Mouse (Mus musculus): ENCODE measurements around the gene Hs1bp3. TPM values are rescaled to one million over a fixed set of nuclear protein-coding genes. Genes with fewer than 3 reads are reported as not detected.

Hs1bp3 gene
- total RNA-seq, 4 experiments from 2014 or later = 16.4 to 20.0 (median 18.7) TPM

- DNase-seq (ENCODE audit: low spot score in 2 of 2) = no peak
Measured at GRCm38 (mm10) chr12:8301841-8302431, 11.3 kb upstream of the Hs1bp3 start, which contains the start of gene Gdf7. Gene Gdf7 (minus strand): TSS chr12:8301954.

DNA sequence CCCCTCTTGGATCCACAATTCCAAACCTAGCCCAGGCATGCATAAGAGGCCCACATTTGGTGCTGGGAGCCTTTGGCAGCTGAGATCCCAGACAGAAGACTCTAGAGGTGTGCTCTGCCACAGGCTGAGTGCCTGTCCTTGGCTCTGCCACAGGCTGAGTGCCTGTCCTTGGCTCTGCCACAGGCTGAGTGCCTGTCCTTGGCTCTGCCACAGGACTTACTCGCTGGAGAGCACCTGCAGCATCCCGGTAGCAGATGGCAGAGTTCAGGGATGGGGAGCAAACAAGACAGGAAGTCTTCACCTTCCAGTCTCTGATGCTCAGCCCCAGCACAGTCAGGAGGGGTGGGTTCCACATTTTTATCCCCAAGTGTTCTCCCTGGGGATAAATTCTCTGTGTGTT lies 8.0 kb upstream of the Hs1bp3 start:
- no peak for DNase-seq (ENCODE audit: low spot score in 2 of 2)

DNA sequence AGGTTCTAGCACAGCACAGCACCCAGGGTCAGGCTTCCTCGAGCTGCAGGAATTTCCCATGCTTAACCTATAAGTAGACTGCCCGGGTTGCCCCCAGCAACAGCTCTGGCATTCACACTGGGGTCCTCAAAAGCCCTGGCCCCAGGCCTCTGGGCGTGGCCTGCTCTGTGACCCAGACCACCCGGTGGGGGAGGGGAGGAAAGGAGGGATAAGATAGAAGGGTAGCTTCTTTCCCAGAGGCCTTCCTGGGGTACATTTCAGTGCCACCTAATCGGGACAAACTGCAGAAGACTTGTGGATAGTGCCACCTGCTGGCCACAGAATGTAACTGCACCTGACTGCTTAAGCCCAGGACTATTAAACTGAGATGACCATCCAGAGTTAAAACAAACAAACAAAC lies 6.8 kb upstream of the Hs1bp3 start:
- DNase-seq (ENCODE audit: low spot score in 2 of 2) = peak in 1 of 2 experiments; percentile 64

DNA sequence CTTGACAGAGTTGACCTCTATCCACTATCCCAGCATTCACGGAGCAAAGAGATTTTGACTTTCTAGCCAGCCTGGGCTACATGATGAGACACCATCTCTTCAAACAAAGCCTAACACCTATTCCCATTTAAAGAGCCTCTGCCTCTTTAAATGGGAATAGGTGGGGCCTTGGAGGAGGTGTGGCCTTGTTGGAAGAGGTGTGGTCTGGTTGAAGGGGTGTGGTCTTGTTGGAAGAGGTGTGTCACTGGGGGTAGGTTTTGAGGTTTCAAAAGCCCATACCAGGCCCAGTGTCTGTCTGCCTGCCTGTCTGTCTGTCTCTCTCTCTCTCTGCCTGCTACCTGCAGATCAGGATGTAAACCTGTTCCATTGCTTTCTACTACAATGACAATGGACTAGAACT lies 6.3 kb upstream of the Hs1bp3 start:
- DNase-seq (ENCODE audit: low spot score in 2 of 2) = no peak

DNA sequence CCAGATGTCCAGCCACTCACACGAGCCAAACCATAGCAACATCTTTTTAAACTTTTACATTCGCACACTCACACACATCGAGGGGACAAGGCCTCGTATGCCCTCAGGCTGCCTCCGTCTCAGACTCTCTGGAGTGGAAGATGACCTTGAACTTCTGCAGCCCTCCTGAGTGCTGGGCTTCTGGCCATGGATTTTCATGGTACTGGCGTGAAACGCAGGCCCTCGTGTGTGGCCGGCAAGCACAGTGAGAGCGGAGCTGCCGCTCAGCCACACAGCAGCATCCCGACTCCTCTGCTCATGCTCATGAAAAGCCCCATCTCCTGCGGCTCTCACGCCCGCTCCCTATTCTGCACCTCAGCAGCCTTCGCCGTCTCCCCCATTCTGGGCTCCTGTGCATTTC lies 2.2 kb upstream of the Hs1bp3 start:
- DNase-seq (ENCODE audit: low spot score in 2 of 2) = no peak

GRCm38 (mm10) chr12:8312266-8312665 lies 966 bp upstream of the Hs1bp3 start:
- DNase-seq (ENCODE audit: low spot score in 2 of 2) = no peak

- no peak for DNase-seq (ENCODE audit: low spot score in 2 of 2)
Measured at GRCm38 (mm10) chr12:8313773-8314172, 541 bp downstream of the Hs1bp3 start.

DNA sequence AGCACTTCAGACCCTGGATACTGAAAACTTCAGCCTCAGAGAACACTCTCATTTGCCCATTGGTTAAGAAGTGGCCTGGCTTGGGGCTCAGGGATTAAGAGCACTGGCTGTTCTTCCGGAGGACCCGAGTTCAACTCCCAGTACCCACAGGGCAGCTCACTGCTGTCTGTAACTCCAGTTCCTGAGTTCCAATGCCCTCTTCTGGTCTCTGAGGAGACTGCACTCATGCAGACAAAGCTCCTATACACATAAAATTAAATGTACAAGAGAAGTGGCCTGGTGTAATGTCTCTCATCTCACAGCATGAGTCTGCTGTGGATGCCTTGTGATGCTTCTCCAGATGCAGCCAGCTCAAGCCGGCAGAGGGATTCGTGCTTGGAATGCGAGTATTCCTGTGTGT lies 3.3 kb downstream of the Hs1bp3 start:
- no peak for DNase-seq (ENCODE audit: low spot score in 2 of 2)

GRCm38 (mm10) chr12:8320084-8320713 lies 7.0 kb downstream of the Hs1bp3 start:
- DNase-seq (ENCODE audit: low spot score in 2 of 2) = peak; percentile 77 to 92

- DNase-seq (ENCODE audit: low spot score in 2 of 2) = no peak
Measured at GRCm38 (mm10) chr12:8321506-8321905, 8.3 kb downstream of the Hs1bp3 start.

DNA sequence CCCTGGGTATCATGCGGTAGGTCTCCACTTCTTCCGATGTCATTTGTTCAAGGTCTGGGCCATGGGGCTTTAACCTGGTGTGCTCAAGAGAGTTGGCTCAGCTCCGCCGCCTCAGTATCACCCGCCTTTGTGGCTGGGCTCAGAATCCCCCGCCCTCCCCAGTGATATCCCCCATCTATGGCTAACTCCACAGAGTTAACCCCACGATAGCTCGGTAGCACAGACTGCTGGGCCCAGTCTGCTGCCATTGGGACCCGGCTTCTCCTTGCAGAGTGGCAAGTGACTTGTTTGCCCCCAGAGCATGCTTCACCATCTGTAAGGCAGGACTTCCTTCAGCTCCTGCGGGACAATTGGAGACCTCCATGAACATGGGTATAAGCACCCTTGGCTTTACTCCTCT lies 10.9 kb downstream of the Hs1bp3 start:
- DNase-seq (ENCODE audit: low spot score in 2 of 2) = no peak

- peak in 1 of 2 experiments; percentile 49 for DNase-seq (ENCODE audit: low spot score in 2 of 2)
Measured at GRCm38 (mm10) chr12:8325245-8325942, 12.2 kb downstream of the Hs1bp3 start.

- DNase-seq (ENCODE audit: low spot score in 2 of 2) = peak; percentile 74 to 82
Measured at GRCm38 (mm10) chr12:8325943-8326522, 12.8 kb downstream of the Hs1bp3 start.

DNA sequence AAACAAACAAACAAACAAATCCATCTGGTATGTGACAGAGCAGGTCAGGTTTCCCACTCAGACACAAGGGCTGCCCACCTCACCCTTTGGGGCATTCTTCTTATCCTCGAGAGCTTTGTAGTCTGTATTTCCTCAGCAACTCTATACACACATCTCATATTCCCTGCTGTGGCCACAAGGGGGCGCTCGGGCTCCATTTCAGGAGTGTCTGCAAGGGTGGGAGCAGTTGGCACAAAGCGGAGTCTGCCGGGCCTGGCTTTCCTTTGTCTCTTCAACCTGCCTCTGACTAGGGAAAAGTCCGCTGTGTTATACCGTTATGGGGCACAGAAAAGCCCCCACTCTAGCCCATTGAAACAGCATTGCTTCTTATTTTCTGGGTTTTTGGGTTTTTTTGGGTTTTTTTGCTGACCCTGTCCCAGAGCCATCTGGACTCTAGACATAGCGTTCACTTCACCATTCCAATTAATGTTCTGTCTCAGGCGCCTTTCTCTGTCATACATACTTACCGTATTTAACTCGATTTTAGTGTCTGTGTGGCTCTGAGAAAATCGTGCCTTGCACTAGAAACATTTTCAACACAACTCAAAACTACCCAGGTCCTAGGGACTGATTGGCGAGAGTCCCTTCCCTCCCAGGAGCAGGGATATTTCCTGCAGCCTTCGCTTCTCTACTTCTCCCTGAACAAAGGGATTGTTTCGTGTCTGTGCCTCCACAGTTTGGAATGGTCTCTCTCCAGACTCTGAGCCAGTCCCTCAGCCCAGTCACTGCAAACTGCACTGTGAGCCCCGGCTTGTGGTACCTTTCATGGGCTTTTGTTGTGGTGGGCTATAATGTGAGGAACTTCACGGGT lies 13.8 kb downstream of the Hs1bp3 start:
- peak; percentile 94 to 98 for DNase-seq (ENCODE audit: low spot score in 2 of 2)

DNA sequence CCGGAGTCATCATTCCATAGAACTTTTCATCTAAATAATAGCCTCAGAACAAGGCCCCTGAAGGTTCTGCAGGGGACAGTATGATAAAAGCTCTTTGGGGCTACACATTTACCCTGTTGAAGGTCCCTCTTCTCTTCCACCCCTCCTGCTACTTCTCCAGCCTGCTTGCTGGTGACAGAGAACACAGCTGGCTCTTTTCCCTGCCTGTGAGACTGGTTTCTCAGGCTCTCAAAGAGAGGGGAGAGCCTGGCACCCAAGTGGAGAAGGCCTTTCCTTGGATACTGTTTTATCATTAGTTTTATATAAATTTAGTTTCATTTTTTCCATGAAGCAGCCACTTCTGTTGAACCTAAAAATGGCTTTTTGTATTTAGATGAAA lies 14.4 kb downstream of the Hs1bp3 start:
- no peak for DNase-seq (ENCODE audit: low spot score in 2 of 2)

GRCm38 (mm10) chr12:8329236-8329635 lies 16.0 kb downstream of the Hs1bp3 start:
- DNase-seq (ENCODE audit: low spot score in 2 of 2) = no peak

DNA sequence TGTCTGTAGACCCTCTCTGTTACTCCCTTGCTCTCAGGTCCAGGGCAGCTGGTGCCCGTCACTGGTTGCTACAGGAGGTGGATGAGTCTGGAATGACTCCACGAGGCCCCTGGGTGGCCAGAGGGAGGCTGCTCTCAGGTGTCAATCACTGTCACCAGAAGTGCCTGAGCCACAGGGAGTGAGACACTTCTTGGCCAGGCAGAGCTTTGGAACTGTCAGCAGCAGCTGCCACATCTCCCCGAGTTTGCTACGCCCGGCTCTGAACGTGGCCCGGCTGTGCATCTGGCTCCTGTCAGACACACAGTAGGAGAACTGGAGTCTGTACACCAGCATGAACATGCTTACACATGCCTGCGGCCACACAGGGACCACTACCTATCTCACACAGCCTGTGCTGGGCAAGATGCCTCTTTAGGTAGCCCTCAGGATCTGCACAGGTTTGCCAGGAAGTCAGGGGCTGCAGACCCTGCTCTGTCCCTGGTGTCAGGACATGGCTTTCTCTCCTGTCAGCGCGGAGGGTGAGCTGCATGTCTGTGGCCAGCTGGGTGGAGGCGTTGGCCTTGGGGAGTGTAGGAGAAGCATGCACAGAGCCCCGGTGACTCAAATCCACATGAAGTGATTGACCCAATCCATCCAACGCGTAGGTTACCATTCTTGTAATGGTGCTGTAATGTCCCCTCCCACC lies 18.4 kb downstream of the Hs1bp3 start:
- DNase-seq (ENCODE audit: low spot score in 2 of 2) = no peak

GRCm38 (mm10) chr12:8332174-8332542 lies 18.9 kb downstream of the Hs1bp3 start:
- no peak for DNase-seq (ENCODE audit: low spot score in 2 of 2)

DNA sequence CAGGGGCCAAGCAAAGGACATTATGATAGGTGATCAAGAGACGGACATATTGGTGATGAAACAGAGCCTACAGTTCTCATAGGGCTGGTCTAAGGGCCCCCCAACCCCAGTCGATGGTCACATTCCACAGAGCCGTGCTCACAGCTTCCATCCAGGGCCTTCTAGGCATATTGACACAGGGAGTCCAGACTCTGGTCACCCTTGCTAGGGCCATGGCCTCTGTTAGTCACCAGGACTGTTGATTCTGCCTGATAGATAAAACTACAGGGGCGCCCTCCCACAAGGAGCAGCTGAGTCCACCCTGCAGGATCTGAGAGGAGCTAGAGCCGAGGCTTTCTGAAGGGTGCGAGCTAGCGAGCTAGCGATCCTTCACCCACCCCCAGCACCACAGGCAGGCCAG lies 20.4 kb downstream of the Hs1bp3 start:
- no peak for DNase-seq (ENCODE audit: low spot score in 2 of 2)

GRCm38 (mm10) chr12:8334261-8334660 lies 21.0 kb downstream of the Hs1bp3 start:
- DNase-seq (ENCODE audit: low spot score in 2 of 2) = no peak

DNA sequence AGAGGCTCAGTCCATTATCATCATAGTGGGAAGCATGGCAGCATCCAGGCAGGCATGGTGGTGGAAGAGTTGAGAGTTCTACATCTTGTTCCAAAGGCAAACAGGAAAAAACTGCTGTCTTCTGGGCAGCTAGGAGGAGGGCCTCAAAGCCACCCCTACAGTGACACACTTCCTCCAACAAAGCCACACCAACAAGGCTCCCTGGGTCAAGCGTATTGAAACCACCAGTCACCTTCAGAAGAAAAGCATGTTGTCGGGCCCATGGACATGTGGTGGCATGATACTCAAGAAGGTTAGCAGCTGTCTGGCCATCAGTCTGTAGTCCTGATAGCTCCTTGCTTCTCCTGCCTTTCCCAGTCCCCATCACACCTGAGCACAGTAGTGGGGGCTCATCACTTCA lies 22.3 kb downstream of the Hs1bp3 start:
- no peak for DNase-seq (ENCODE audit: low spot score in 2 of 2)

All from layer of hippocampus, adult 8-10 months (tissue).